Mouse (Mus musculus) activated CD4-positive, CD25-positive, alpha-beta regulatory T cell, adult 4 months (primary cell): Measurements from ENCODE around the gene Spout1. TPM values are rescaled to one million over a fixed set of nuclear protein-coding genes. Genes with fewer than 3 reads are reported as not detected.
"Not testable (repeated sequence)": the region's sequence is repeated elsewhere in the genome, so short reads cannot be mapped to it uniquely, and the experiment has no call there.

ENCODE experiments used
- ATAC-seq: one replicate; pipeline ENCODE4 v1.8.0; 2017
- polyA plus RNA-seq, 2 experiments: library from polyadenylated mRNA; unstranded; fragments of 100-300 nt; shearing (Covaris generic); gene quantifications; one replicate each; pipeline ENCODE4 v1.2.1; 2017

The Spout1 gene
- 10 to 100 TPM; 32.0 to 33.8 TPM for polyA plus RNA-seq

DNA sequence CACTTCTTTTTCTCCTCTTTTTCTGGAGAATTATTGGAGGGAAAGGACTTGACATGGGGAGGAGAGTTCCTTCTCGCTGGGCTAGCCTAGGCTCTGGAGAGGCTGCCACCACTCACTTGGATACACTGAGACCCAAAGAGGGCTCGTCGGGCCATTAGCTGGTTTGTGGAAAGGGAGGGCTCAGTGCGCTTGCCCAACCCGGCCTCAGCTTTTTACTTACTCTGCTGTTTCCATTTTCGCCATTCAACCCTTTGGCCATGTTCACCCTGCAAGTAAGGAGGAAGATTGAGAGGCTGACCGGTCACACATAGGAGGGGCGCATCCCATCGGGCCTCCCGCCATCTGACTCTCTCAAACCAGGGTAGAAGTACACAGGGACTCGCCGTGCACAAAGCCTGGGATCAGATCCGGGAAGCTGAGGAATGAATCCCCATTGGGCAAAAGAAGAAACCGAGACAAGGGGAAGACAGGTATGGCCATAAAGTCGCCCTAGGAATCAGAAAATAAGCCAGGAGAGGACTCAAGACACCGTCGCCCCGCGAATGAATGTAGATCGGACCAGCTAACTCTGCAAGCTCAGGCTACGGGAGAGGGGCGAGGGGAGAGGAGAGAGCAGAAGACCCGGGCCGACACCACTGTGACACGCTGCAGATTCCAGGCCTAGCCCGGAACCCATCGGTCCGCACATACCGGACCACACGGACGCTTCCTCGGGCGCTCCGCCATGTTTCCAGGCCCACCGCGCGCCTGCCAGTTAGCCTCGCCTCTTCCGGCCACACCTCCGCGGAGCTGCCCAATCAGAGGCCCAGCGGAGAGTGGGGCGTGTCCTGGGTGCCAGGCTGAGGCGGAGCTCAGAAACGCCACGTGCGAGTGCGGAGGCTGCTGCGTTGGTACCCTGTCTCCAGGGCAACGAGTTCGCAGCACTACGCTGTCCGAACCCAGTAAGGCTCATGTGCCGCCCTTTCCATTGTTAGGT is at the start of gene Spout1:
Spout1 (minus strand) TSS at position 760 of the 976 bp plus-strand sequence.
- ATAC-seq = peak; percentile 99

DNA sequence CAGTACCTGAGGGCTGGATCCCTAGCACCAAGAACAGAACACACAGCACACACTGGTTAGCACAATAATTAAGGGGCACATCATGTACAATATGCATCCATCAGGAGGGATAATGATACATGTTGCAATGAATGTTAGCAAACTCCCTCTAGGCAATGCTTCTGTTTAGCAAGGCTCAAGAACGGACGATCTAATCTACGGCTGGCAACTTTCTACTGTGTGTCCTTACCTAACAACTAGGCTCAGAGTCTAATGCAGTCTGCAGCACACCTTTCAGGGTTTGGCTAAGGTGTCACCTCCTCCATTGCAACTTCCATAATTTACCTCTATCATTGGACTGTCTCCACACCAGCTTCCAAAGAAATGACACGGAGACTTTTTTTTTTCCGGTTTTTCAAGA is 38.0 kb upstream of the Spout1 start:
- no peak for ATAC-seq

DNA sequence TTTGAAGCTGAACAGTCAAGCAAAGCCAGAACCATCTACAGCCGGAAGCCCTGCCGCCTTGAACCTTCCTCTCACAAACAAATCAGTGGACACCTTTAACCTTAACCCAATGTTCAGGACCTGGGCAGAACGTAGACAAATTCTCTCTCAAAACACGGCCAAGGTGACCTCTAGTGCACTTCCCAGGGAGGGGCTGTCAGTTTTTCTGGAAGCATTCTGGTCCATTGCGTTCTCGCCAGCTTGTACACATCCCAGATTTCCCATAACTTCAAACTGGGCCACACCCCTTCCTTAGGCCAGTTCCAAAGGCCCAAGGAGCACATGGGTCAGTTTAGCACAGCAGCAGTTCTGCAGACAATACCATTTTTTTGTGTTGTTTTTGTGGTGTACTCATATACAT is 37.2 kb upstream of the Spout1 start:
- ATAC-seq = no peak

DNA sequence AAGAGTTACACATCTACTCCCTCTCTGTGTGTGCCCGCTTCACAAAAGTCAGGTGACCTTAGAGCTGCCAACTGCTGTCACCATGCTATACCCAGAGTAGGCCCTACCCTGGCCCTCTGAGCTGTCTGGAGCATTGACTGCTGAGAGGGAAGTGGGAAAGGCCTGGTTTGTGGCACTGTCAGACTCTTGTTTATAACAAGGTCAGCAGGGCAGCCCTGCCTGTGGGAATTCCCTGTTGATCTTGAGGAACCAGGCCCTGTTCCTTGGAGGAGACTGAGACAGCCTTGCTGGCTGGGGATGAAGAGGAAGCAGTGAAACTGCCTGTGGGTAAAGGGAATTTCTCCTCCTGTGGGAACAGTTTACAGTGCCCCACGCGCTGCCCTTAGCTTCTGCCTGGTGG is 36.5 kb upstream of the Spout1 start:
- no peak for ATAC-seq

DNA sequence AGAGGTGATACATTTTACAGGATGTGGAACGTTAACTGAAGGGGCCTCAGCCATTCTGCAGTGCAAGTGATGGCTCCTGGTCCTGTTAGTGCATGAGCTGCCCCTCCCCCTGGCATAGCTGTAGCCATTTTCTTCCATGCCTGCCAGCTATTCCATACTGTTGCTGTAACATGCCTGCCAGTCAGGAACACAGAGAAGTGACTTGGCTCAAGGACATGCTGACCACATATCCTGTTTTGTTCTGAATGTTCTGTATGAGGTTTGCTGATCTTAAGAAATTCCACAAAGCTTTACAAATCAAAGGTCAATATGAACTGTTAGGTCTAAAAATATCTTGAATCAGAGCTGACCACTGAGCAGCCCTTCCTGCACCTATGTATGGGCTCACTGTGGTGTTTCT is 34.7 kb upstream of the Spout1 start:
- ATAC-seq = no peak

DNA sequence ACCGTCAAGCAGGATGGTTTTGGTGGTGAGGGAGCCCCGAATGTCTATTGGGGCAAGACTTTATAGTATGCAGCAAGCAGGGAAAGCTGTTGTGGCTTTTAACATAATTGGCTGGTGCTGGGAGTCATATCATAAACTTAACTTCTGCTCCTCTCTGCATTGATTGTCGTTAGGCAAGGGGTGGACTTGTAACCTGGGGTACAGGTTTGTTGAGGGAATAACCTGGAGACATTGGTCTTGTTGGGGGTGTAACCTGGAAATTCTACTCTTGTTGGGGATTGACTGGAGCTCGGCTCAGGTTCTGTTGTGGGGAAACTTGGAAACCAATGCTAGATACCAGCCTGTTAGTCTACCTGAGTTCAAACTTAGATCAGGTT is 33.9 kb upstream of the Spout1 start:
- ATAC-seq = no peak

DNA sequence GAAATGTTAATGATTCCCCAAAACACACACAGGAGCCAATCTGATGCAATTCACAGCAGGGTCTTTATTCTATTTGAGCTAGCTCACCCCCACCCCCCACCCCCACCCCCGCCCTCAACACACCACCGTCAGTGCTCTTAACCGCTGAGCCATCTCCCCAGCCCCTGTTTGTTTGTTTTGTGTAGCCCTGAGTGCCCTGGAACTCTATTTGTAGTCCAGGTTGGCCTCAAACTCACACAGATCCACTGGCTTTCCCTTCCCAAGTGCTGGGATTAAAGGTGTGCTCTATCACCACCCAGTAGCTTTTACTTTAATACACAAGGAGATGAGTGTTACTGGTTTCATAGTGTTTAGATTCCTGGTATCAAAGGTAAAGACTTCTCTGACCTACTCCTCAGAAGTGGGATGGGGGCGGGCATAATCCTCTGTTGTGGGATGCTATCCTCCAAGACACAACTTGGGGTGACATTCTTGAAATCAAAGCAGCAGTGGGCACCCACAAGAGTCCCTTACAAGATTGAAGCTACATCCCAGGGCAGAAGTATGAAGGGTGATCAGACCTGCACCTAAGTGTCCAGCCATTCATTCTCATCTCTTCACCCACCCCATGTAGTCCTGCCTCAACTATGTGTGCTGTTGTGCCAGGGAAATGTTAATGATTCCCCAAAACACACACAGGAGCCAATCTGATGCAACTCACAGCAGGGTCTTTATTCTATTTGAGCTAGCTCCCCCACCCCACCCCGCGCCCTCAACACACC is 33.3 kb upstream of the Spout1 start:
- ATAC-seq = no peak

DNA sequence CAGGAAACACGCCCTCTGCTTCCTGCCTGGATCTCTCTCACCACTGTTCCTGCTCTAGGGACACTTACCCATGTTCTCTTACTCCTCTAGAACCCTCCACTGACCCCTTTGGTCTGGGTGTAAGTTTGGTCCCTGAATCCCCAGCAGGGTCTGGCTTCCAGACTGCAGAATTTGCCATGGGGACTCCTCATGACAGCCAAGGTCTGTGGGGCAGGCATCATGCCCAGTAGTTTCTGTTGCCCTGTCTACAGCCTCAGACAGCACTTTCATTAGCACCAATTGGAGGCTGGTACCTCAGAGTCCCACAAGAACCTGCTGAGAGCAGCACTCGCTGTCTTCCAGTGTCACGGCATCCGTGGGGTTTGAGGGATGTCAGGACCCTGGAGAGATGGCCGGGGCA is 29.6 kb upstream of the Spout1 start:
- no peak for ATAC-seq

DNA sequence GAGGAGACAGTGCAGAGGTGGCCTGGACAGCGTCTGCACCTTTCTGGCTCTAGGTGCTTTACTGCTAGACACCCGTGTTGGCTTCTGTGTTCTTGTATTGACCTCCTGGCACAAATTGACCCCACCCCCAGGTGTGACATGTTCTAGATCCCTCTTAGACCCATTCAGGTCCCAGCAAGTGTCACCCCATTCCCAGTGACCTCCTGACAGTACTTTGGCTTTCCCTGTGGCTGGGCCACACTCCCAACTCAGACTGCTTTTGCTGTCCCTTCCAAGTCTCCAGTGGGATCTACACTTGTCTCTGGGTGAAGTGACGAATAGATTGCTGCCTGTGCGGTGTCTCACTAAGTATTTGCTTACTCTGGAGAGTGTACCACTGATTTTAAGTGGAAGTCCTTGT is 29.1 kb upstream of the Spout1 start:
- no peak for ATAC-seq

DNA sequence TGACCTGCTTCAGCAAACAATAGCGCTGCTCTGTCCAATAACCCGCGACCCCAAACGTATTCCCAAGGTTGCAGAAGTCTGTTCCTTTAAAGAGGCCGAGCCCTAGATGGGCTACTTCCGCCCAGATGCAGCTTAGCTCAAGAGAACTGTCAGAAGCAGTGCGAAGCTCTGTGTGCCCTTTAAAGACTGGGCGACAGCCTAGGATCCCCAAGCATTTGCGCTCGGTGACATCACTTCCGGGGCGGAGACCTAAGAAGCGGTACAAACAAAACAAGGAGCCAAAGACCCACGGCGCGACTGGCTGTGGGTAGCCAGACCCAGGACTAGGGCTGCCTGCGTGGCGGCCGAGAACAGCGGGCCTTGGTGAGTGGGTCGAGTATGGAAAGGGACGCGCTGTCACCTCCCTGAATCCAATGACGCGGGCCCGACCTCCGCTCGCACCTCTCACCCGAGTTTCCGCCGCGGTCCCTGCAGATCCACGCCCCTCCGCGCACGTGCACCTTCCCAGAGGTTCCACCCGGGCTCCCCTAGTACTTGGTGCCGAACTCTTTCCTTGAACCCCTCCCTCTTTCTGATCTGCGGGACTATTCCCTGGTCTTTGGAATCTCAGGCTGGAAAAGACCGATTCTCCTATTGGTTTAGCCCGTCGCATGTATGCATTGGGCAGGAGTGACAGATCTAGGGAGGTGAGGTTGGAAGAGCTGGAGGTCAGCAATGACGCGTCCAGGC is 27.5 kb upstream of the Spout1 start, which contains the start of gene Kyat1:
Kyat1 (minus strand) TSS at position 219 of the 729 bp plus-strand sequence.
- peak; percentile 98 for ATAC-seq

DNA sequence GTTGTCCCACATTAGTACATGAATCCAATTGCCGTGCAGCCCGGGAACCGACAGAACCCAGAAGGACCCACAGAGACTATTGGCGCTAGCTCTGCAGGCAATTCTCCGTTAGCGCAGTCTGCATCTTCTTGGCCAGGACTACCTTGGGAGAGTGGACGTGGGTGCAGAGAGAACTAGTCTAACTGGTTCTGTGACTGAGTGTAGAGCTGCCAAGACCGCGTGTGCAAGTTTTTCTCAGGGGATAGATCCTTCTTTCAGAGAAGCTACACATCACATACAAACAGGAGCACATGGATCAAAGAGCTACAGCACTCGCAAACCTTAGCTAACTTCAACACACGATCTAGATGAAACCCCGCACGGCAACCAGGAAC is 27.0 kb upstream of the Spout1 start:
- no peak for ATAC-seq

DNA sequence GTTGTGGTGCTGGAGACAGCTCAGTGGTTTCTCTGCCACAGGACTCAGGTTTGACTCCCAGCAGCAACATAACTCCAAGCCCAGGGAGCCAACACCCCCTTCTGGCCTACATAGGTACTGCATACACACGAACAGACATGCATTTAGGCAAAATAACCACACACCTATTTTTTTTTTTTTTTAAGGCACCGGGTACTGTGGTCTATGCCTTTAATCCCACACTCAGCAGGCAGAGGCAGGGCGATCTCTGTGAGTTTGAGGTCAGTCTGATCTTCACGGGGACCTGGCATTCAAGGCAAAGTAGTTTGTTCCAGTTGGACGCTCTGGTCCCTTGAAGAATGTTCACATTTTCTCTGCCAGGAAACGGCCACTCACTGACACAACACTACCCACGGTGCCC is 25.2 kb upstream of the Spout1 start:
- no peak for ATAC-seq

DNA sequence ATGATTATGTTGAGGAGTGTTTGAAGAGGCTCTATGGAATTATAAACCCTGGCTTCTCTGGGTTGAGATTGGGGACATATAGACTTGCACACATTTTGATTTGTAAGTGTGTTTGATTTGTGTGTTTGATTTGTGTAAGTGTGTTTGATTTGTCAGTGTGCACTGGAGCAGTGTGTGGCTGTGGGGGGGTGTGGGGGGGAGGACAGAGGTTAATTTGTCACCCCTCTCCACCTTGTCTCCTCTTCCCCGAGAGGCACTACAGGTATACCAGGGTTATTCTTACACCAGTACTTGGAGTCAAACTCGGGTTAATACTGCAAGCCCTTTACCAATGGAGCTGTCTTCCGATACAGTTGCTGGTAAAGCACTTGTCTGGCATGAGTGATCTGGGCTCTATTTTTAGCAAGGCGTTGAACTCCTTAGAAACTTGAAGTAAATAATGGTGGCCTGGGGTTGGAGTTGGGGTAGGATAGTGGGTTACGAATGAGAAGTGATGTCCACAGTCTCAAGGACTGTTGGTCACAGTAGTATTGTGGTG is 22.2 kb upstream of the Spout1 start:
- no peak for ATAC-seq

DNA sequence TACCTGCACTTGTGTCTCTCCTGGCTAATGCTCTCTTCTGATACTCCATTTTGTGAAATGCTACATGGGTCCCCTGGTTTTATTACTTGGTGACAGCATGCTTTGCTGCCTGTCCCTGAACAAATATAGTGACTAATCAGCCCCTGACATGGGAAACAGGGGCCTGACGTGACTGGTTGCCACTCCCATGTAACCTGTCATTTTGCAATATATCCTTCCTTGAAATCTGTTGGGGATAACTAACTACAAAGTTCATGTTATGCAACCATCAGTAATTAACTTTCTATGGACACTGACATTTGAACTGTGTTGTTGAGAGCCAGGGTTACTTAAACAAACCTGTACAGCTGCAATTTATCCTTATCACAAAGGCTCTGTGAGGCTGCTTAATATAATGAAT is 21.7 kb upstream of the Spout1 start:
- no peak for ATAC-seq

DNA sequence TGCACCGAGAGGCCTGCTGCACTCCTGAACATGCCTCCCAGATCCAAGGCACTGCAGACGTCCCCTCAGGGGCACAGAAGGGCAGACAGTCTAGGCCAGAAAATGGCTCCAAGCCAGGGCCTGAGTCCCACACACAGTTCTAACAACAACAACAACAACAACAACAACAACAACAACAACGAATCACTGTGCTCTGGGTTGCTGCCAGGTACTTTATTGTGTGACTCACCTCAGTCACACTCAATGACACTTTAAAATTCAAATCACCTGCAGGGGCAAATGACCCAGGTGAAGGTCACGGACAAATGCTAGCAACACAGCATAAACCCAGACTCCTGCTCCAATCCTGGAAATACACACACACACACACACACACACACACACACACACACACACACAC is 19.8 kb upstream of the Spout1 start:
- ATAC-seq = no peak

DNA sequence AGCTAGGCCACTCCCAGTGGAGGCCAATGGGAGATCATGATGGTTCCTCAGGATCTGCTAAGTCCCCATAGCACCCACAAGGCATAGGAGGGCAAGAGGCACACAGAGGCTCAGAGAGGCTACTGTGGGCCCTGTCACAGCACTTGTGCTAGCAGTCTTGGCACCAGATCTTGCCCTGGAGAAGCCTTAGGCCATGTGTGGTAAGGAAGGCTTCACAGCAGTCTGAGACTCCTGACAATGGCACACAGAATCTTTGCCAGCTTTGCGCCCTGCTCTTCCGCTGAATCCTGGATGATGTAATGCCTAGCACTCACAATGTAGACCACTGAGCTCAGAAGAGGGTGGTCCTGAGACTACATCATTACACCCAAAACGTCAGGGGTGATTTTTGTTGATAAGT is 16.4 kb upstream of the Spout1 start:
- no peak for ATAC-seq

DNA sequence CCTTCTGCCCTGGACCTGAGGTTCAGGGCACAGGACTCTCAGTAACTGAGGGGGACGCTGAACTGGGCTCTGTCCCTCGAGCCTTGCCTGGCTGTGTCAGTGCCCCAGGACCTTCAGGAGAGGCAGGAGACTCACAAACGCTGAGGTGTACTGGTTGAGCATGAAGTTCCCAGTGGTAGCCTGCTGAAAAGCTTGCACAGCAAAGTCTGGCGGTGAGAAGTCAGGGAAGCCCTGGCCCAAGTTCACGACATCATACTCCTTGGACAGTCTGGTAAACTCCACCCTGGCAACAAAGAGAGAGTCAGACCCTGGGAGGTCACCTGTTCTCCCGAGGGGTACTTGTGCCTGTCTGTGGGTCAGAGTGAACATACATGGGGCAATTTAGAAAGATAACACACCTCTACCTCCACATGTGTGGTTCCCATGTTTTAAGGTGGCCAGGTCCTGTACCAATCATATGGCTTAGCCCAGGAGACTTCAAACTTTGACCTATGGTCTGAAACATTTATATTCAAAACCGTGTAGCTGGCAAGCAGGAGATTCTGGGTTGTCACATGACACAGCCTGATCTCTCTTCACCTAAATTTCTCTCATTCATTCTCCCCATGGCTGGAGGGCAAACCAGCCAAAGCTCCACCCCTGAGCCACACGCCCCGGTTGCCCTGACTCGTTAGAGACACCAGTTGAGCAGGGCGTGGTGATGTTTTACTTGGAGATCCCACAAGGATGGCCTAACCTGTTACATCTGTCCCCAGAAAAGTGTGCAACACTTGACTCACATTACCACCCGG is 13.7 kb upstream of the Spout1 start:
- ATAC-seq = no peak

DNA sequence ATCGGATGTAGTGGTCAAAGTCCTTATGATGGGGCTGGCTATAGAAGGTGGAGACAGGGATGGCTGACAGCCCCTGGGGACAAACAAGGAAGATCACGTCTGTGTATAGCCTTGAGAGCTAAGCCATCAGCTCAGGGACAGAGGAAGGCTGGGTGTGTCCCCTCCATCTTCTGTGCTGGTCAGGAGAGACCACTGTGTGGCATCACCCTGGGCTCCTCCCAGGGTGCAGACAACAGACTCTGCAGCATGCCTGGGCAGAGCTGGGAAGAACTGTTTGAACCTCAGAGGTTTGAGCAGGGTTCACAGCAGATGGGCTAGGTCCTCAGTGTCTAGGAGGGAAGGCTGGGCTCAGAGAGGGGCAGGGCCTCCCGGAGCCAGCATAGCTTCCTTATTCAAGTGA is 7.4 kb upstream of the Spout1 start:
- ATAC-seq = no peak

DNA sequence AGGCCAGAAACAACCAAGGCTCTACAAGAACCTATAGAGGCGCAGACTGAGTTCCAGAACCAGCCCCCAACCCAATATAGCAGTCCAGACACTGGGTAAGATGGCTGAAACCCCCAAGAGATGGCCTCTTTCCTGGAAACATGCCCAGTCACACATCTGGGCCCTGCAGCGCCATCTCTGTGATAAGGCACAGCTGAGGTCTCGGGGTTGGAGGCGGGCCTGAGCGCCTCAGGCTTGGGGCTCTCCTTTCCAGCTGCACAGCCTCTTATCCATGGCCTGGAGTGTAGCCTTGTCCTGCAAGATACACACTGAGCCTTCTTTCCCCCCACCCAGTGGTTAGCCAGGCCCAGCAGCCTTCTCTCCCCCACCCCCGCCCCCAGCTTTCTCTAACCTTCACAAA is 7.0 kb upstream of the Spout1 start:
- no peak for ATAC-seq

DNA sequence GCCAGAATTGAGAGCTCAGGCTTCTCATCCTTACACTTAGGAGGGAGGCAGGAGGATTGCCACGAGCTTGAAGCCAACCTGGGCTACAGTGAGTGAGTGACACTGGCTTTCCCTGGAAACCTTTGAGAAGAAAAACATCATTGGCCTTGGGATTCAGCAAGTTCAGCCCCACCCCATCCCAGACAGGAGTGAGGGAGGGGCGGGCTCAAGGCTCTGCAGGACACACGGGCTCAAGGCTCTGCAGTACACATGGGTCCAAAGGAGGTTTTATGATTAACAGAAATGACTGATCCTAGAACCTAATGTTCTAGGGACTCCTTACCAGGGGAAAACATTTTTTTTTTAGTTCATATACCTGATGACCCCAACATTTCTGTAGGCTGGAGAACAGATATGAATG is 5.5 kb upstream of the Spout1 start:
- ATAC-seq = no peak

DNA sequence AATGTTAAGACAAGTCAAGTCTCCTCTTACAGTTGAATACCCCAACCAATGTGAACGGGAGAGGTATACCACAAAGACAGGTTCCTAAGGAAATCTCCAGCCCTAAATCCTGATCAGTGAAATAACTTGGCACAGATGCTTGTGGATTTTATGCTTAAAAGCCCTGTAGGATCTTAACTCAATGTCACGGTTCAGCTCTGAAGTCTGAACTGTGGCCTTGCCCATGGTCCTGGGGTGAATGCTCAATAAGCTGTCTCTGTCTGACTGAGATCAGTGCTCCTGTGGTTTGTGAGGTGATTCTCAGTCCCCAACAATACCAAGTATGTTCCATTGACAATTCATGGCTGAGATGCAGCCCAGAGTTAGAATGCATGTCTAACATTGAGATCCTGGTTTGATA is 4.2 kb upstream of the Spout1 start:
- no peak for ATAC-seq

DNA sequence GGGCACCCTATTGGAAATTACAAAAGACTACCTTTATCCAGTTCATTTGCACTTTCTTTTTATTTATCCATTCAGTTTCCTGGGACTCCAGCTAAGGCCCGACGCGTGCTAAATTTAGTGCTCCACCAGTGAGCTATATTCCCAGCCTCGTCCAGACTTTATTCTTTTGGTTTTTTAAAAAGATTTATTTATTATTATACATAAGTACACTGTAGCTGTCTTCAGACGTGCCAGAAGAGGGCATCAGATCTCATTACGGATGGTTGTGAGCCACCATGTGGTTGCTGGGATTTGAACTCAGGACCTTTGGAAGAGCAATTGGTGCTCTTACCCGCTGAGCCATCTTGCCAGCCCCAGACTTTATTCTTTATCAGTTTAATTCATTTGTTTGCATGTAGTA is 452 bp upstream of the Spout1 start:
- not testable (repeated sequence) for ATAC-seq
